Mouse (Mus musculus): ENCODE measurements around the gene Gcnt2. TPM values are rescaled to one million over a fixed set of nuclear protein-coding genes. Genes with fewer than 3 reads are reported as not detected.
"Not testable (repeated sequence)": the region's sequence is repeated elsewhere in the genome, so short reads cannot be mapped to it uniquely, and the experiment has no call there.

Gene Gcnt2
- polyA plus RNA-seq, 1 experiment from 2014 or later, result 5.3 TPM

DNA sequence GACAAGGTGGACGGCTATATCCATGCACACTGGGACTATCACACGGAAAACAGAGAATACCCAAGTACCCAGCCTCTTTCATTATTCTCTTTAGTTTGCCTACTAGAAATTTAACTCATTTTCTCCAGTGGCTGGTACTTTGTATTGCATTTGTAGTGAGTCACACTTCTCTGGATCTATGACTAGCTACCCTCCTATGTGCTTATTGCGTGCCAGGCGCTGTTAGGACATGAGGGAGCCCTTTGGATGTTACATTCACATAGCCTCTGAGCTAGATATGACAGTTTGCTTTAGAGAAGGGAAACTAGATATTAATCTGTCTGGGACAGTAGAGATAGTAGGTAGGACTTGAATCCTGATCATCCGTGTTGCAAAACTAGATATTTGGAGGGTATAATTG, 126.5 kb downstream of the Gcnt2 start:
- WGBS, result 94% methylated on average over 5 of the region's 5 CpGs
- Histone ChIP-seq H3K4me2 (ENCODE audit: low read length) (no peak overlapping the region), H3K9me3 (ENCODE audit: control insufficient read depth, low read length) (no peaks in the 10 kb centered on the region), H3K27me3 (replicated peaks; ENCODE audit: control insufficient read depth, insufficient read depth, low read length) (no peaks in the 10 kb centered on the region), H3K36me3 (ENCODE audit: control insufficient read depth, insufficient read depth, low read length) (no peaks in the 10 kb centered on the region), H3K4me3 (ENCODE audit: low read length) (no peak overlapping the region), H3K4me1 (ENCODE audit: control insufficient read depth, insufficient read depth, low read depth, low read length) (no peaks in the 10 kb centered on the region), H3K27ac (ENCODE audit: low read depth, low read length) (no peak overlapping the region), H3K9ac (ENCODE audit: low read depth, low read length) (no peak overlapping the region)
- ATAC-seq, result no peak

DNA sequence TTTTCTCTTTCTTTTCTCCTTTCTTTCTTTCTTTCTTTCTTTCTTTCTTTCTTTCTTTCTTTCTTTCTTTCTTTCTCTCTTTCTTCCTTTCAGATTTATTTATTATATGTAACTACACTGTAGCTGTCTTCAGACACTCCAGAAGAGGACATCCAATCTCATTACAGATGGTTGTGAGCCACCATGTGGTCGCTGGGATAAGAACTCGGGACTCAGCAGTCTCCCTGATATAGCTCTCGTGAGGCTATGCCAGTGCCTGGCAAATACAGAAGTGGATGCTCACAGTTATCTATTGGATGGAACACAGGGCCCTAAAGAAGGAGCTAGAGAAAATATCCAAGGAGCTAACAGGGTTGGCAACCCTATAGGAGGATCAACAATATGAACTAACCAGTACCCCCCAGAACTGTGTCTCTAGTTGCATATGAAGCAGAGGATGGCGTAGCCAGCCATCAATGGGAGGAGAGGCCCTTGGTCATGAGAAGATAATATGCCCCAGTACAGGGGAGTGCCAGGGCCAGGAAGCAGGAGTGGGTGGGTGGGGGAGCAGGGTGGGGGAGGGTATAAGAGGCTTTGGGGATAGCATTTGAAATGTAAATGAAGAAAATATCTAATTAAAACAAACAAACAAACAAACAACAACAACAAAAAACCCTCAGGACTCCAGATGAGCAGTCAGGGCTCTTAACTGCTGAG, 128.2 kb downstream of the Gcnt2 start:
- ATAC-seq; H3K4me3 ChIP-seq (ENCODE audit: low read length); H3K27me3 ChIP-seq (replicated peaks; ENCODE audit: control insufficient read depth, insufficient read depth, low read length); H3K9me3 ChIP-seq (ENCODE audit: control insufficient read depth, low read length); H3K4me2 ChIP-seq (ENCODE audit: low read length); H3K36me3 ChIP-seq (ENCODE audit: control insufficient read depth, insufficient read depth, low read length); H3K9ac ChIP-seq (ENCODE audit: low read depth, low read length); H3K4me1 ChIP-seq (ENCODE audit: control insufficient read depth, insufficient read depth, low read depth, low read length); H3K27ac ChIP-seq (ENCODE audit: low read depth, low read length): not testable (repeated sequence)
- 69% methylated on average over 4 of the region's 4 CpGs for WGBS

DNA sequence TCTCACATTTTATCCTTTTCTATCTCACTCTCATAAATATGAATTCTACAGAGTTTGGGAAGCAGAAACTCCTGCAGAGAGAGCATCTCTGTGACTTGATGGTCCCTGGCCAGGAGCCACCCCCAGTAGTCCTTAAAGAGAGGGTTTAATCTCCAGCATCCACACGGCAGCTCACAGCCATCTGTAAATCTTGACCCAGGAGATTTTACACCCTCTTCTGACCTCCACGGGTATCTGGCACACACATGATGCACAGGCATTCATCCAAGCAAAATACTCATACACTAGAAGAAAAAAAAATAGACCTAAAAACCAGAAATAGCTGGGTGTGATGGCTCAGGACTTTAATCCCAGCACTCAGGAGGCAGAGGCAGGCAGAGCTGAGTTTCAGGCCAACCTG, 128.9 kb downstream of the Gcnt2 start:
- no peak overlapping the region for H3K9ac ChIP-seq (ENCODE audit: low read depth, low read length)
- H3K27ac ChIP-seq (ENCODE audit: low read depth, low read length), result no peak overlapping the region
- H3K4me3 ChIP-seq (ENCODE audit: low read length), result no peak overlapping the region
- no peaks in the 10 kb centered on the region for H3K27me3 ChIP-seq (replicated peaks; ENCODE audit: control insufficient read depth, insufficient read depth, low read length)
- no peaks in the 10 kb centered on the region for H3K4me1 ChIP-seq (ENCODE audit: control insufficient read depth, insufficient read depth, low read depth, low read length)
- no peak overlapping the region for H3K4me2 ChIP-seq (ENCODE audit: low read length)
- 60% methylated on average over 2 of the region's 2 CpGs for WGBS
- ATAC-seq, result no peak
- no peaks in the 10 kb centered on the region for H3K36me3 ChIP-seq (ENCODE audit: control insufficient read depth, insufficient read depth, low read length)
- no peaks in the 10 kb centered on the region for H3K9me3 ChIP-seq (ENCODE audit: control insufficient read depth, low read length)

DNA sequence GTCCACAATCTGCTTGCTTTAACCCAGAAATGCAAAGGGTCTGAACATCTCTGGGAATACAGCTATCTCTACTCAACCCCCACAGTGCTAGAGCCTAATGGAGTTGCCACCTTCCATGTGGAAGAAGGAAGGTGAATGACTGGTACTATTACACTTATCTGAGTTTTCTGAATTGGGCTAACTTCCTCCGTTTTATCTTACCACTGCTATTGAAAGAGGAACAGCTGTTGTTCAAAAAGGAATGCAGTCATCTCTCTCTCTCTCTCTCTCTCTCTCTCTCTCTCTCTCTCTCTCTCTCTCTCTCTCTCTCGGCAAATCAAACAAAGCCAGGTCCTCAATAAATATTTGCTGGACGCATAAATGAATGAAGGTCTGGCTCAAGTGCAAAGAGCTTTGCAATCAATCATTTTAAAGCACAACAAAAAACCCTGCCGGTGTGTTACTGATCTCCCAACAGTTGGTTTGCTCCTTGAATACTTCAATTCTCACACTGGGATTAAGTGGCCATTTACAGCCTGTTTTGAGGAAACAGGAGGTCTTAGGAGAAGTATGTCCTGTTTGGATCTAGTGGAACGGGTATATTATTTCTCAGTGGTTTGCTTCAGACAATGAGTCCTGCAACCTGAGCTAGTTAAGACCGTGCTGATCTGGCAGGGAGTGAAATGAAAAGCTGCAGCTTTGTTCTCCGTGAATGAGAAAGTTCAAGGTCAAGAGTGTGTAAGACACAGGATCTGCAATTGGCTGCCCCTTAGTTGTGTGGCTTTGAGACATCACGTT, 135.1 kb downstream of the Gcnt2 start:
- H3K4me2 ChIP-seq (ENCODE audit: low read length), result no peak overlapping the region
- WGBS, result 19% methylated on average over 8 of the region's 8 CpGs
- H3K9ac ChIP-seq (ENCODE audit: low read depth, low read length), result no peak overlapping the region
- no peaks in the 10 kb centered on the region for H3K4me1 ChIP-seq (ENCODE audit: control insufficient read depth, insufficient read depth, low read depth, low read length)
- no peak overlapping the region for H3K4me3 ChIP-seq (ENCODE audit: low read length)
- no peaks in the 10 kb centered on the region for H3K36me3 ChIP-seq (ENCODE audit: control insufficient read depth, insufficient read depth, low read length)
- no peaks in the 10 kb centered on the region for H3K27me3 ChIP-seq (replicated peaks; ENCODE audit: control insufficient read depth, insufficient read depth, low read length)
- no peaks in the 10 kb centered on the region for H3K9me3 ChIP-seq (ENCODE audit: control insufficient read depth, low read length)
- ATAC-seq, result no peak
- no peak overlapping the region for H3K27ac ChIP-seq (ENCODE audit: low read depth, low read length)

DNA sequence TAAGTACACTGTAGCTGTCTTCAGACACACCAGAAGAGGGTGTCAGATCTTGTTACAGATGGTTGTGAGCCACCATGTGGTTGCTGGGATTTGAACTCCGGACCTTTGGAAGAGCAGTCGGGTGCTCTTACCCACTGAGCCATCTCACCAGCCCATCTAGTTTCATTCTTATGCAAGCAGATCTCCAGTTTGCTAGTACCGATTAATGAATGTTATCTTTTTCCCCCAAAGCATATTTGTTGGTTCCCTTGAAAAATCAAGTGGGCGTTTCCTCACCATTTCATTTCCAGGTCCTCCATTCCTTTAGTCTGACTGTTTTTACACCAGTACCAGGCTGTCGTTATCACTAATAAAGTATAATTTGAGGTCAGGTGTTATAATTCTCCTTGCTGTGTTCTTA, 139.0 kb downstream of the Gcnt2 start:
- not testable (repeated sequence) for H3K9ac ChIP-seq (ENCODE audit: low read depth, low read length); H3K4me2 ChIP-seq (ENCODE audit: low read length); H3K4me3 ChIP-seq (ENCODE audit: low read length); ATAC-seq; H3K4me1 ChIP-seq (ENCODE audit: control insufficient read depth, insufficient read depth, low read depth, low read length); H3K9me3 ChIP-seq (ENCODE audit: control insufficient read depth, low read length); H3K36me3 ChIP-seq (ENCODE audit: control insufficient read depth, insufficient read depth, low read length); H3K27ac ChIP-seq (ENCODE audit: low read depth, low read length); H3K27me3 ChIP-seq (replicated peaks; ENCODE audit: control insufficient read depth, insufficient read depth, low read length)
- 93% methylated on average over 5 of the region's 5 CpGs for WGBS

DNA sequence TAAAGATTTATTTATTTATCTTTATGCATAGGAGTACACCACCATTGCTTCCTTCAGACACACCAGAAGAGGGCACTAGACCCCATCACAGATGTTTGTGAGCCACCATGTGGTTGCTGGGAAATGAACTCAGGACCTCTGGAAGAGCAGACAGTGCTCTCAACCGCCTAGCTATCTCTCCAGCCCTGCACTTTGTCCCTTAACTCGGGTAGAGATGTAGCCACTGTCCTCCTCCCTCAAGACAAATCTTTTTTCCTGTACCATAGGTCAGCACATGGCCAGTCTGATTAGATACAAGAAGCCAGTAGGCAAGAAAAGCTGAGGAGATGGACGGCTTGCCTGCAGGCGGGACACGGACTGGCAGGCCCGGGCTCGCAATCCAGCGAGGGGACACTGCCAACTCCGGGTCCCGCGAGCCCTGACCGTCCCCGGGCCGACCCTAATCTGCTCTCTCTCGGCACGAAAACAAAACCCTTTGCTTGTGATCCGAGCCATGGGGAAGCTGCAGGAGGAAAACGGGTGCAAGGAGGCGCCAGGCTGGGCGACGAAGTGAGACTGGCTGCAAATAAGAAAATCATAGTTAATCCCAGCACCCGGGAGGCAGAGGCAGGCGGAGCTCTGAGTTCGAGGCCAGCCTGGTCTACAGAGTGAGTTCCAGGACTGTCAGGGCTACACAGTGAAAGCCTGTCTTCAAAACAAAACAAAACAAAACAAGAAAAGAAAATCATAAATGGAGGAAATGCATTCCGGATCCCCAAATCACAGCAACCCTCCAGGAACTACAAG, 140.8 kb downstream of the Gcnt2 start:
- Histone ChIP-seq H3K27me3 (replicated peaks; ENCODE audit: control insufficient read depth, insufficient read depth, low read length) (no peaks in the 10 kb centered on the region), H3K9me3 (ENCODE audit: control insufficient read depth, low read length) (no peaks in the 10 kb centered on the region), H3K9ac (ENCODE audit: low read depth, low read length) (peak overlapping the region; percentile 92), H3K36me3 (ENCODE audit: control insufficient read depth, insufficient read depth, low read length) (peaks cover 2% of the 10 kb centered on the region; the same call in 1 of the 2 replicates), H3K4me2 (ENCODE audit: low read length) (peak overlapping the region; percentile 82), H3K4me3 (ENCODE audit: low read length) (peak overlapping the region; percentile 100), H3K27ac (ENCODE audit: low read depth, low read length) (peak overlapping the region; percentile 98), H3K4me1 (ENCODE audit: control insufficient read depth, insufficient read depth, low read depth, low read length) (peaks cover 9% of the 10 kb centered on the region)
- peak; percentile 58 for ATAC-seq
- under 1% methylated on average over 25 of the region's 25 CpGs for WGBS

DNA sequence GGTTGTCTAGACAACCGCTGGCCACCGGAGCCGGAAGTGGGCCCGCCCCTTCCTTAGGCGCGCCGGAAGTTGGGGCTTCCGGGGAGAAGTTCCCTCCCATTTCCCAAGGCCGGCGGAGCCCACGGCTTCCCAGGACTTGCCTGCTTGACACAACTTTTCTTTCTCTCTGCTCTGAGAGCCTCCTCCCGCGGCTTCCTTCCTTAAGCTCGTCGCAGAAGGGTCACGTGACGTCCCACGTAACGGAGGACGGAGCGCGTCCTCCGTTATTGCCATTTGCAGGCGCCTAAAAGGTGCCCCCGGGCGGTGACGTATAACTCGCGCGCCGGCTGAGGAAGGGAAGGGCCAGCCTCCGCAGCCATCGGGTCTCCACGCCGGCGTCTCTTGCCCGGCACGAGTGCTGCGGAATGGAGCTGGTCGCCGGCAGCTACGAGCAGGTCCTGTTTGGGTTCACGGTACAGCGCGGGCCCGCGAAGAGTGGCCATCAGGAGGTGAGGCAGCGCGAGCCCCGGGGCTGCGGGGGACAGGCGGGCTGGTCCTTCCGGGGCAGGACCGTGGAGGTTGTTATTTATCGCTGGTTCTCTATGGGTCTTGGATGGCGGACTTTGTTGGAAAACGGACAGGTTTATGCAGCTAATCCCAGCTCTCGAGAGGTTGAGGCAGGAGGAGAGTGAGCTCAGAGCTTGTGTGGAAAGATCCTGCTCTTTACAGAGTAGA, 141.5 kb downstream of the Gcnt2 start, which contains the start of gene Pak1ip1:
Pak1ip1 (plus strand) TSS at position 98 of the 714 bp plus-strand sequence.
- H3K4me2 ChIP-seq (ENCODE audit: low read length), result peak within 1 kb of the TSS; percentile 82
- peaks cover 3% of the 10 kb centered on the region; the same call in 1 of the 2 replicates for H3K36me3 ChIP-seq (ENCODE audit: control insufficient read depth, insufficient read depth, low read length)
- peak; percentile 98 for ATAC-seq
- H3K27ac ChIP-seq (ENCODE audit: low read depth, low read length), result peak within 1 kb of the TSS; percentile 98
- peaks cover 9% of the 10 kb centered on the region for H3K4me1 ChIP-seq (ENCODE audit: control insufficient read depth, insufficient read depth, low read depth, low read length)
- no peaks in the 10 kb centered on the region for H3K27me3 ChIP-seq (replicated peaks; ENCODE audit: control insufficient read depth, insufficient read depth, low read length)
- under 1% methylated on average over 57 of the region's 58 CpGs for WGBS
- H3K9me3 ChIP-seq (ENCODE audit: control insufficient read depth, low read length), result no peaks in the 10 kb centered on the region
- H3K9ac ChIP-seq (ENCODE audit: low read depth, low read length), result peak within 1 kb of the TSS; percentile 92
- peak within 1 kb of the TSS; percentile 100 for H3K4me3 ChIP-seq (ENCODE audit: low read length)

DNA sequence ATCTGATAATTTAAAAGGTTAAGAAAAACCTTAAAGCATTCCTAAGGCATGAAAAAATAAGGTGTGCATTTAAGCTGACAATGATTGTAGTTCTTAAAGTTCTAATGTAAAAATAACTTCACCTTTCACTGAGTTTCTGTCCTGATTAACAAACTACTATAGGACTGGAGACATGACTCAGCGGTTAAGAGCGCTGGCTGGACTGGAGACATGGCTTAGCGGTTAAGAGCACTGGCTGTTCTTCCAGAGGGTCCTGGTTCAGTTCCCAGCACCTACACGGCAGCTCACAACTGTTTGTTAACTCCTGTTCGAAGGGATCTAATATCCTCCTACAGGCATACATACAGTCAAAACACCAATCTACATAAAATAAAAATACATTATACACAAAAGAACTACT, 142.4 kb downstream of the Gcnt2 start:
- H3K27me3 ChIP-seq (replicated peaks; ENCODE audit: control insufficient read depth, insufficient read depth, low read length), result no peaks in the 10 kb centered on the region
- H3K4me1 ChIP-seq (ENCODE audit: control insufficient read depth, insufficient read depth, low read depth, low read length), result peaks cover 9% of the 10 kb centered on the region
- peak overlapping the region; percentile 82 for H3K4me2 ChIP-seq (ENCODE audit: low read length)
- H3K4me3 ChIP-seq (ENCODE audit: low read length), result peak overlapping the region; percentile 100
- H3K9ac ChIP-seq (ENCODE audit: low read depth, low read length), result no peak overlapping the region
- no peak for ATAC-seq
- H3K9me3 ChIP-seq (ENCODE audit: control insufficient read depth, low read length), result no peaks in the 10 kb centered on the region
- H3K27ac ChIP-seq (ENCODE audit: low read depth, low read length), result no peak overlapping the region
- H3K36me3 ChIP-seq (ENCODE audit: control insufficient read depth, insufficient read depth, low read length), result peaks cover 3% of the 10 kb centered on the region; the same call in 1 of the 2 replicates
- 84% methylated on average over 5 of the region's 5 CpGs for WGBS

Measured in hindbrain, embryonic 16.5 days (tissue).